Mouse (Mus musculus) gastrocnemius, postnatal 25 days (tissue): ENCODE data around the gene Bcap31. TPM values are rescaled to one million over a fixed set of nuclear protein-coding genes. Genes with fewer than 3 reads are reported as not detected.
"Not testable (repeated sequence)": the region's sequence is repeated elsewhere in the genome, so short reads cannot be mapped to it uniquely, and the experiment has no call there.

ENCODE experiments used
- DNase-seq: peaks from one replicate; pipeline ENCODE4 v3.0.0; 2022
- long read RNA-seq, 2 experiments: library from polyadenylated mRNA; stranded (forward); transcript quantifications; one replicate each; pipeline ENCODE4 v2.0.0; 2021
- total RNA-seq, 2 experiments: library from RNA; stranded (reverse); gene quantifications; 1 replicate in 1 of 2; 2 replicates in 1 of 2; pipeline ENCODE4 v1.2.3; 2021

Bcap31 gene
- total RNA-seq = 10 to 100 TPM; 45.9 to 58.5 TPM
- long read RNA-seq, experiment 1, transcript Bcap31-201 (8 exons, 1,219 nt) = major isoform, 82 of 101 reads
- long read RNA-seq, experiment 1, partial matches to known transcripts = 16 of 101 reads
- long read RNA-seq, experiment 1, other reads (novel, unspliced or antisense) = 3 of 101 reads
- long read RNA-seq, experiment 2, transcript Bcap31-201 (8 exons, 1,219 nt) = major isoform, 63 of 86 reads
- long read RNA-seq, experiment 2, partial matches to known transcripts = 19 of 86 reads
- long read RNA-seq, experiment 2, other reads (novel, unspliced or antisense) = 4 of 86 reads

- DNase-seq = peak; percentile 93
These were observed at the start of gene Bcap31, which contains the start of gene Abcd1 for GRCm38 (mm10) chrX:73716109-73716661. Gene Bcap31, minus strand, starts transcription at chrX:73716175. Gene Abcd1, plus strand, starts transcription at chrX:73716597.

GRCm38 (mm10) chrX:73765311-73765710 is 49.3 kb upstream of the Bcap31 start:
- DNase-seq = peak; percentile 33

GRCm38 (mm10) chrX:73758611-73759290 is 42.8 kb upstream of the Bcap31 start:
- DNase-seq = no peak

GRCm38 (mm10) chrX:73756334-73757140 is 40.6 kb upstream of the Bcap31 start, which contains the start of gene Plxnb3:
Gene Plxnb3, plus strand, starts transcription at chrX:73757090.
- DNase-seq = no peak

GRCm38 (mm10) chrX:73748977-73749376 is 33.0 kb upstream of the Bcap31 start:
- no peak for DNase-seq

- DNase-seq = no peak
These were observed 29.0 kb upstream of the Bcap31 start for GRCm38 (mm10) chrX:73744774-73745481.

GRCm38 (mm10) chrX:73739841-73740240 is 23.9 kb upstream of the Bcap31 start:
- DNase-seq = not testable (repeated sequence)

- no peak for DNase-seq
These were observed 23.2 kb upstream of the Bcap31 start for GRCm38 (mm10) chrX:73739151-73739550.

- DNase-seq = no peak
These were observed 22.2 kb upstream of the Bcap31 start for GRCm38 (mm10) chrX:73738155-73738554.

- no peak for DNase-seq
These were observed 14.9 kb upstream of the Bcap31 start for GRCm38 (mm10) chrX:73730908-73731307.

GRCm38 (mm10) chrX:73718686-73719362 is 2.8 kb upstream of the Bcap31 start:
- DNase-seq = peak; percentile 12

- DNase-seq = peak; percentile 32
These were observed 2.3 kb upstream of the Bcap31 start for GRCm38 (mm10) chrX:73718271-73718670.

GRCm38 (mm10) chrX:73717667-73718066 is 1.7 kb upstream of the Bcap31 start:
- DNase-seq = peak; percentile 17

- DNase-seq = peak; percentile 15
These were observed 952 bp upstream of the Bcap31 start for GRCm38 (mm10) chrX:73716709-73717545.

- DNase-seq = peak; percentile 32
These were observed 383 bp downstream of the Bcap31 start for GRCm38 (mm10) chrX:73715476-73716108.

- DNase-seq = no peak
These were observed 15.5 kb downstream of the Bcap31 start for GRCm38 (mm10) chrX:73700472-73700871.

- DNase-seq = peak; percentile 59
These were observed 24.9 kb downstream of the Bcap31 start for GRCm38 (mm10) chrX:73690917-73691629.

GRCm38 (mm10) chrX:73685629-73686028 is 30.3 kb downstream of the Bcap31 start:
- peak; percentile 42 for DNase-seq

- no peak for DNase-seq
These were observed 31.0 kb downstream of the Bcap31 start for GRCm38 (mm10) chrX:73684978-73685377.
